Mouse (Mus musculus) cerebellum, adult 2 months (tissue): Measurements from ENCODE around the gene Nup160.

Experiments used
- CTCF ChIP-seq: fragments of 200-500 bp; IDR thresholded peaks from 2 replicates; pipeline ENCODE4 v1.5.1; 2011; ENCODE audit warnings: low read depth, mild to moderate bottlenecking, control low read depth, low read length, moderate library complexity, borderline replicate concordance; ENCODE audit not compliant: insufficient read depth
- POLR2A ChIP-seq: fragments of 200-500 bp; IDR thresholded peaks from 2 replicates; pipeline ENCODE4 v1.6.1; 2011; ENCODE audit warnings: low read length, control low read depth, borderline replicate concordance; ENCODE audit not compliant: insufficient read depth

GRCm38 (mm10) chr2:90782458-90782857 is 105.4 kb downstream of the Nup160 start, which contains the start of gene Agbl2:
- TF ChIP-seq POLR2A (no peak), CTCF (no peak)
